Mouse (Mus musculus): ENCODE data around the gene Scn3b.

- TF ChIP-seq CTCF (IDR thresholded peaks at IDR 0.05; ENCODE audit: insufficient read depth, low read length), result no peak
- no peak for TF ChIP-seq POLR2A (IDR thresholded peaks at IDR 0.05; ENCODE audit: borderline replicate concordance, extremely low read depth, low read depth, low read length)
Measured at GRCm38 (mm10) chr9:40331411-40332286, 62.6 kb downstream of the Scn3b start.

Measured in lung, adult 2 months (tissue).